Comparison of ENCODE assay signal across 8 mouse cellular contexts in the genomic region with DNA sequence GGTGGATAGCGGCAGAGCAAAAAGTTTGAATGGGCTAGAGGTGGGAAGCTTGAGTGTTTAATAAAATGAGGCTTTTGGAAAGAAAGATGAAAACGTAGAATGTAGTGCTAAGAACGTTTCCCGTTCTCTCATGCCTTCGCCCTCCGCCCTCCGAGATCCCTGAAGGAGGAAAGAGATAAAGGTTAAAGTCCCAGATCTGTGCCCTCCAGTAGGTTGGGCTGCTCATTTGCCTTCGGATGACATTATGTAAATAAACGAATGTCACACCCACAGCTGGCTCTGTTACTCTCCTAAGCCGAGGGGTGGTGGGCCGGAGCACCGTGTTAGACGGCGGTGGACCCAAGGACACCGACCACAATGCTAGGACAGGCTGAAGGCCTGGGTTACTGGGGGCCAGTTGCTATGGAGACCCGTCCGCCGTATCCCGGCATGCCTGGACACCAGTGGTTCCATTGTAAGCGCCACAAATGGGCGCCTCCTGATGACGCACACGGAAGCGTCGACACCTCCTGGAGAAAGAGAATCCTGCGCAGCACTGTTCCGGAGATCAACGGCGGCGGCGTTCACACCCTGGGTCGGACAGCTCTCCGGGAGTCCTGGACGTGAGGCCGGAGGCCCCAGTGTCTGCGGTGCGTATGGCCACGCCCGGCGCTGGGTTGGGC. TPM values are rescaled to one million over a fixed set of nuclear protein-coding genes. Genes with fewer than 3 reads are reported as not detected.
DNase-seq lines count a peak whose midpoint lies in the region; ATAC-seq lines count a peak whose summit lies in the region.

Brms1 (plus strand) TSS at position 493 of the 662 bp plus-strand sequence.

- H3K36me3 ChIP-seq in intestine, embryonic 14.5 days (ENCODE audit: control insufficient read depth, insufficient read depth, low read length) = peaks cover 6% of the 10 kb centered on the region

- no peaks in the 10 kb centered on the region for H3K9me3 ChIP-seq in intestine, embryonic 14.5 days (ENCODE audit: control insufficient read depth, low read length)

- no peaks in the 10 kb centered on the region for H3K27me3 ChIP-seq in intestine, embryonic 14.5 days (replicated peaks; ENCODE audit: control insufficient read depth, insufficient read depth, low read length)

- peak within 1 kb of the TSS; percentile 95 for H3K4me2 ChIP-seq in intestine, embryonic 14.5 days (ENCODE audit: low read length)

- H3K4me1 ChIP-seq in intestine, embryonic 14.5 days (replicated peaks; ENCODE audit: control insufficient read depth, insufficient read depth, low read length) = peaks cover 16% of the 10 kb centered on the region

- peak within 1 kb of the TSS; percentile 95 for H3K4me3 ChIP-seq in intestine, embryonic 14.5 days (ENCODE audit: low read depth, low read length)

- DNase-seq in adrenal gland, adult 18-20 months (ENCODE audit: low spot score in 2 of 2) = peak; percentile 84 to 88
- peak; percentile 98 for DNase-seq in embryo, embryonic 10.5 days (ENCODE audit: low spot score)
- peak; percentile 88 for DNase-seq in gastrocnemius, postnatal 25 days
- peak; percentile 97 for DNase-seq in intestine, embryonic 14.5 days (ENCODE audit: low spot score)
- DNase-seq in left cerebral cortex, postnatal 10 days (ENCODE audit: extremely low spot score in 1 of 2, low spot score in 2 of 2) = peak; percentile 91 to 95
- DNase-seq in right cerebral cortex, postnatal 10 days (ENCODE audit: low spot score in 2 of 2) = peak; percentile 95 to 96
- peak; percentile 89 for DNase-seq in urinary bladder, postnatal 14 days (ENCODE audit: low spot score)

- H3K9ac ChIP-seq in intestine, embryonic 14.5 days (ENCODE audit: low read length) = peak within 1 kb of the TSS; percentile 72

- peak within 1 kb of the TSS; percentile 5 for H3K27ac ChIP-seq in intestine, embryonic 14.5 days (ENCODE audit: low read depth)

- ATAC-seq in intestine, embryonic 14.5 days (replicated peaks; ENCODE audit: low FRiP score, low TSS enrichment, low read depth) = peak; percentile 74
- ATAC-seq in megakaryocyte progenitor cell, adult 5-6 weeks (replicated peaks; ENCODE audit: poor library complexity) = peak; percentile 83

- 5% methylated on average over 40 of the region's 40 CpGs for WGBS in intestine, embryonic 14.5 days

- intact Hi-C loops in left cerebral cortex, postnatal 10 days (cut with DNase I) = no loop called here

RNA-seq across cellular contexts. Expression of gene Brms1, which starts in this region (rescaled TPM):
- total RNA-seq in adrenal gland, adult 18-20 months (2021) = 10 to 100 TPM; 28.4 to 29.3 TPM
- 10 to 100 TPM; 11.6 to 12.6 TPM for total RNA-seq in gastrocnemius, postnatal 25 days (2021)
- polyA plus RNA-seq in intestine, embryonic 14.5 days (2014; fragmentation: Nextera tagmentation; extraction: Ambion mirVana) = 49.6 and 50.8 TPM in 2 replicates
- 1 to 10 TPM; 6.6 to 8.8 TPM for total RNA-seq in left cerebral cortex, postnatal 10 days (2021)
- 12.8 and 19.7 TPM in 2 replicates for total RNA-seq in megakaryocyte progenitor cell, adult 5-6 weeks (2015)
- 36.6 and 39.8 TPM in 2 replicates for total RNA-seq in megakaryocyte progenitor cell, adult 5-6 weeks (2017)

Comparison
In these comparisons a context has a peak if more than half of its experiments do, and no peak if none do; other contexts are left out.
1. Peak in every context shown above with its lines: DNase-seq, ATAC-seq, H3K4me3 ChIP-seq and H3K27ac ChIP-seq.